Mouse (Mus musculus): Measurements from ENCODE around the gene Fpgs. TPM values are rescaled to one million over a fixed set of nuclear protein-coding genes. Genes with fewer than 3 reads are reported as not detected.
A peak's percentile ranks its signal among the peaks of the same experiment; 100 is the strongest.

Fpgs gene
- polyA plus RNA-seq, 1 experiment from 2014 or later = 25.1 TPM

- no peak overlapping the region for H3K27ac ChIP-seq
- 43% methylated on average over 3 of the region's 3 CpGs for WGBS
- no peak for ATAC-seq (replicated peaks)
Measured at GRCm38 (mm10) chr2:32736306-32736829, 32.4 kb upstream of the Fpgs start.

GRCm38 (mm10) chr2:32734933-32735332 is 31.0 kb upstream of the Fpgs start:
- Histone ChIP-seq H3K36me3 (replicated peaks) (no peaks in the 10 kb centered on the region), H3K9me3 (no peaks in the 10 kb centered on the region), H3K27me3 (replicated peaks) (no peaks in the 10 kb centered on the region), H3K4me1 (peaks cover 3% of the 10 kb centered on the region), H3K4me3 (no peak overlapping the region), H3K27ac (no peak overlapping the region), H3K9ac (no peak overlapping the region), H3K4me2 (no peak overlapping the region)
- 51% methylated on average over 4 of the region's 4 CpGs for WGBS
- ATAC-seq (replicated peaks) = no peak

More at GRCm38 (mm10) chr2:32736306-32736829, 32.4 kb upstream of the Fpgs start:
- Histone ChIP-seq H3K9me3 (no peaks in the 10 kb centered on the region), H3K4me1 (peaks cover 10% of the 10 kb centered on the region), H3K4me3 (no peak overlapping the region), H3K36me3 (replicated peaks) (no peaks in the 10 kb centered on the region), H3K27me3 (replicated peaks) (no peaks in the 10 kb centered on the region), H3K9ac (no peak overlapping the region), H3K4me2 (no peak overlapping the region)

GRCm38 (mm10) chr2:32734480-32734879 is 30.5 kb upstream of the Fpgs start:
- H3K36me3 ChIP-seq (replicated peaks) = no peaks in the 10 kb centered on the region
- H3K9me3 ChIP-seq = no peaks in the 10 kb centered on the region
- H3K4me1 ChIP-seq = no peaks in the 10 kb centered on the region
- no peak overlapping the region for H3K9ac ChIP-seq
- H3K4me2 ChIP-seq = no peak overlapping the region
- H3K4me3 ChIP-seq = no peak overlapping the region
- no peak overlapping the region for H3K27ac ChIP-seq
- 33% methylated on average over 4 of the region's 4 CpGs for WGBS
- H3K27me3 ChIP-seq (replicated peaks) = no peaks in the 10 kb centered on the region
- no peak for ATAC-seq (replicated peaks)

- 79% methylated on average over 6 of the region's 6 CpGs for WGBS
- no peak overlapping the region for H3K27ac ChIP-seq
Measured at GRCm38 (mm10) chr2:32732695-32733094, 28.8 kb upstream of the Fpgs start.

GRCm38 (mm10) chr2:32731911-32732310 is 28.0 kb upstream of the Fpgs start:
- H3K9ac ChIP-seq = no peak overlapping the region
- WGBS = 72% methylated on average over 4 of the region's 4 CpGs

More at GRCm38 (mm10) chr2:32732695-32733094, 28.8 kb upstream of the Fpgs start:
- Histone ChIP-seq H3K4me2 (no peak overlapping the region), H3K36me3 (replicated peaks) (no peaks in the 10 kb centered on the region), H3K4me3 (no peak overlapping the region), H3K4me1 (no peaks in the 10 kb centered on the region), H3K27me3 (replicated peaks) (no peaks in the 10 kb centered on the region), H3K9me3 (no peaks in the 10 kb centered on the region), H3K9ac (no peak overlapping the region)
- ATAC-seq (replicated peaks) = no peak

GRCm38 (mm10) chr2:32730854-32731253 is 26.9 kb upstream of the Fpgs start:
- H3K4me2 ChIP-seq = no peak overlapping the region
- no peaks in the 10 kb centered on the region for H3K27me3 ChIP-seq (replicated peaks)
- ATAC-seq (replicated peaks) = no peak
- no peak overlapping the region for H3K9ac ChIP-seq
- no peaks in the 10 kb centered on the region for H3K36me3 ChIP-seq (replicated peaks)
- no peaks in the 10 kb centered on the region for H3K9me3 ChIP-seq
- WGBS = 60% methylated on average over 11 of the region's 11 CpGs
- H3K27ac ChIP-seq = no peak overlapping the region
- peaks cover 7% of the 10 kb centered on the region; the same call in 1 of the 2 replicates for H3K4me1 ChIP-seq
- no peak overlapping the region for H3K4me3 ChIP-seq

More at GRCm38 (mm10) chr2:32731911-32732310, 28.0 kb upstream of the Fpgs start:
- H3K4me1 ChIP-seq = peaks cover 7% of the 10 kb centered on the region; the same call in 1 of the 2 replicates
- no peak overlapping the region for H3K4me2 ChIP-seq
- H3K27me3 ChIP-seq (replicated peaks) = no peaks in the 10 kb centered on the region
- ATAC-seq (replicated peaks) = no peak
- no peak overlapping the region for H3K4me3 ChIP-seq
- no peaks in the 10 kb centered on the region for H3K36me3 ChIP-seq (replicated peaks)
- H3K27ac ChIP-seq = no peak overlapping the region
- no peaks in the 10 kb centered on the region for H3K9me3 ChIP-seq

- no peak overlapping the region for H3K27ac ChIP-seq
- H3K27me3 ChIP-seq (replicated peaks) = no peaks in the 10 kb centered on the region
- WGBS = 81% methylated on average over 4 of the region's 4 CpGs
- H3K9me3 ChIP-seq = no peaks in the 10 kb centered on the region
- H3K4me1 ChIP-seq = peaks cover 7% of the 10 kb centered on the region; the same call in 1 of the 2 replicates
- ATAC-seq (replicated peaks) = no peak
- no peak overlapping the region for H3K4me3 ChIP-seq
- no peak overlapping the region for H3K9ac ChIP-seq
- H3K36me3 ChIP-seq (replicated peaks) = no peaks in the 10 kb centered on the region
- H3K4me2 ChIP-seq = no peak overlapping the region
Measured at GRCm38 (mm10) chr2:32729547-32729946, 25.6 kb upstream of the Fpgs start.

GRCm38 (mm10) chr2:32728463-32728862 is 24.5 kb upstream of the Fpgs start:
- Histone ChIP-seq H3K9ac (no peak overlapping the region), H3K27ac (no peak overlapping the region), H3K36me3 (replicated peaks) (no peaks in the 10 kb centered on the region), H3K27me3 (replicated peaks) (no peaks in the 10 kb centered on the region), H3K4me3 (no peak overlapping the region), H3K4me2 (no peak overlapping the region), H3K9me3 (no peaks in the 10 kb centered on the region), H3K4me1 (peaks cover 7% of the 10 kb centered on the region; the same call in 1 of the 2 replicates)
- WGBS = 59% methylated on average over 7 of the region's 7 CpGs
- no peak for ATAC-seq (replicated peaks)

- peak; percentile 94 for ATAC-seq (replicated peaks)
- Histone ChIP-seq H3K27ac (peak overlapping the region; percentile 40; the same call in 1 of the 2 replicates), H3K4me2 (peak overlapping the region; percentile 62), H3K9ac (peak overlapping the region; percentile 16), H3K36me3 (replicated peaks) (no peaks in the 10 kb centered on the region), H3K9me3 (no peaks in the 10 kb centered on the region), H3K4me1 (peaks cover 7% of the 10 kb centered on the region; the same call in 1 of the 2 replicates), H3K4me3 (peak overlapping the region; percentile 35), H3K27me3 (replicated peaks) (no peaks in the 10 kb centered on the region)
- WGBS = under 1% methylated on average over 16 of the region's 16 CpGs
Measured at GRCm38 (mm10) chr2:32727435-32727834, 23.5 kb upstream of the Fpgs start.

- Histone ChIP-seq H3K9ac (no peak overlapping the region), H3K27me3 (replicated peaks) (no peaks in the 10 kb centered on the region), H3K4me3 (no peak overlapping the region), H3K9me3 (no peaks in the 10 kb centered on the region), H3K4me1 (peaks cover 7% of the 10 kb centered on the region; the same call in 1 of the 2 replicates), H3K36me3 (replicated peaks) (no peaks in the 10 kb centered on the region), H3K4me2 (no peak overlapping the region), H3K27ac (no peak overlapping the region)
- no peak for ATAC-seq (replicated peaks)
- 86% methylated on average over 16 of the region's 16 CpGs for WGBS
Measured at GRCm38 (mm10) chr2:32724832-32725790, 21.2 kb upstream of the Fpgs start.

GRCm38 (mm10) chr2:32724149-32724548 is 20.2 kb upstream of the Fpgs start:
- ATAC-seq (replicated peaks) = no peak

GRCm38 (mm10) chr2:32722581-32722980 is 18.6 kb upstream of the Fpgs start:
- no peaks in the 10 kb centered on the region for H3K36me3 ChIP-seq (replicated peaks)
- H3K9me3 ChIP-seq = no peaks in the 10 kb centered on the region
- no peak overlapping the region for H3K9ac ChIP-seq
- H3K4me1 ChIP-seq = peaks cover 6% of the 10 kb centered on the region; the same call in 1 of the 2 replicates
- H3K27me3 ChIP-seq (replicated peaks) = no peaks in the 10 kb centered on the region
- no peak overlapping the region for H3K4me3 ChIP-seq
- 83% methylated on average over 3 of the region's 3 CpGs for WGBS
- H3K27ac ChIP-seq = no peak overlapping the region
- no peak overlapping the region for H3K4me2 ChIP-seq
- no peak for ATAC-seq (replicated peaks)

More at GRCm38 (mm10) chr2:32724149-32724548, 20.2 kb upstream of the Fpgs start:
- Histone ChIP-seq H3K4me1 (peaks cover 7% of the 10 kb centered on the region; the same call in 1 of the 2 replicates), H3K9me3 (no peaks in the 10 kb centered on the region), H3K4me3 (no peak overlapping the region), H3K9ac (no peak overlapping the region), H3K4me2 (no peak overlapping the region), H3K27ac (no peak overlapping the region), H3K27me3 (replicated peaks) (no peaks in the 10 kb centered on the region), H3K36me3 (replicated peaks) (no peaks in the 10 kb centered on the region)
- 80% methylated on average over 4 of the region's 4 CpGs for WGBS

Data from midbrain, embryonic 15.5 days (tissue).